1 mouse cellular context compared by ENCODE assay signal in genomic region chr4:134533421-134533820, GRCm38 (mm10).
TF ChIP-seq lines count a peak whose summit lies in the region.

No protein-coding gene starts in this region.

TF ChIP-seq in CH12.LX, 34 proteins besides CTCF, POLR2A, EP300 and RAD21:
- TF ChIP-seq PAX5 (IDR thresholded peaks at IDR 0.05; ENCODE audit: low read length) = no peak
- TF ChIP-seq MAX (IDR thresholded peaks at IDR 0.05; ENCODE audit: low read length) = no peak
- TF ChIP-seq KAT2A (IDR thresholded peaks at IDR 0.05; ENCODE audit: insufficient replicate concordance, low read length) = no peak
- TF ChIP-seq MYC (IDR thresholded peaks at IDR 0.05; ENCODE audit: low read depth, low read length) = no peak
- TF ChIP-seq MEF2A (IDR thresholded peaks at IDR 0.05; ENCODE audit: borderline replicate concordance, low read depth, low read length) = no peak
- no peak for TF ChIP-seq UBTF (IDR thresholded peaks at IDR 0.05; ENCODE audit: low read depth, low read length)
